Mouse (Mus musculus) kidney, adult 18-20 months (tissue): ENCODE data around the gene Nfic.

Experiments
- DNase-seq: peaks from one replicate; pipeline ENCODE4 v3.0.0; 2021

Nfic gene

GRCm38 (mm10) chr10:81416581-81417226 lies 38.7 kb downstream of the Nfic start:
- peak; percentile 88 for DNase-seq

- peak; percentile 53 for DNase-seq
Observed at GRCm38 (mm10) chr10:81415549-81416310, 39.7 kb downstream of the Nfic start.

- DNase-seq, result no peak
Observed at GRCm38 (mm10) chr10:81415146-81415545, 40.3 kb downstream of the Nfic start.

- DNase-seq, result peak; percentile 66
Observed at GRCm38 (mm10) chr10:81414682-81415081, 40.8 kb downstream of the Nfic start.

GRCm38 (mm10) chr10:81413310-81414261 lies 41.8 kb downstream of the Nfic start:
- peak; percentile 93 for DNase-seq

GRCm38 (mm10) chr10:81412586-81413309 lies 42.7 kb downstream of the Nfic start:
- DNase-seq, result no peak

- peak; percentile 87 for DNase-seq
Observed at GRCm38 (mm10) chr10:81411471-81412400, 43.7 kb downstream of the Nfic start.

GRCm38 (mm10) chr10:81410981-81411380 lies 44.5 kb downstream of the Nfic start:
- no peak for DNase-seq

GRCm38 (mm10) chr10:81410350-81410749 lies 45.1 kb downstream of the Nfic start:
- peak; percentile 51 for DNase-seq

- DNase-seq, result no peak
Observed at GRCm38 (mm10) chr10:81409330-81409729, 46.1 kb downstream of the Nfic start.

GRCm38 (mm10) chr10:81408871-81409291 lies 46.6 kb downstream of the Nfic start:
- peak; percentile 89 for DNase-seq

- peak; percentile 45 for DNase-seq
Observed at GRCm38 (mm10) chr10:81408424-81408729, 47.1 kb downstream of the Nfic start.

- peak; percentile 84 for DNase-seq
Observed at GRCm38 (mm10) chr10:81407539-81408423, 47.7 kb downstream of the Nfic start.

GRCm38 (mm10) chr10:81406504-81407440 lies 48.7 kb downstream of the Nfic start:
- DNase-seq, result no peak

- DNase-seq, result peak; percentile 74
Observed at GRCm38 (mm10) chr10:81405588-81406201, 49.7 kb downstream of the Nfic start.

- DNase-seq, result no peak
Observed at GRCm38 (mm10) chr10:81404720-81405119, 50.7 kb downstream of the Nfic start.

- DNase-seq, result no peak
Observed at GRCm38 (mm10) chr10:81404082-81404481, 51.4 kb downstream of the Nfic start.

GRCm38 (mm10) chr10:81403511-81403910 lies 51.9 kb downstream of the Nfic start:
- DNase-seq, result no peak
